Mouse (Mus musculus) retina, postnatal 7 days (tissue): Measurements from ENCODE around the gene Man1c1.

Source experiments
- DNase-seq: peaks from one replicate; pipeline ENCODE4 v3.0.0-alpha.2; 2012; ENCODE audit warnings: low read depth, low spot score

Gene Man1c1

GRCm38 (mm10) chr4:134639325-134639724 lies 64.8 kb downstream of the Man1c1 start:
- no peak for DNase-seq

GRCm38 (mm10) chr4:134638111-134638550 lies 66.0 kb downstream of the Man1c1 start:
- DNase-seq = no peak

GRCm38 (mm10) chr4:134636406-134636805 lies 67.7 kb downstream of the Man1c1 start:
- no peak for DNase-seq

GRCm38 (mm10) chr4:134634001-134634400 lies 70.1 kb downstream of the Man1c1 start:
- DNase-seq = no peak

GRCm38 (mm10) chr4:134632131-134632711 lies 71.9 kb downstream of the Man1c1 start:
- no peak for DNase-seq

- no peak for DNase-seq
Measured at GRCm38 (mm10) chr4:134631471-134632130, 72.5 kb downstream of the Man1c1 start.

GRCm38 (mm10) chr4:134628575-134629384 lies 75.3 kb downstream of the Man1c1 start:
- DNase-seq = no peak

GRCm38 (mm10) chr4:134628058-134628457 lies 76.0 kb downstream of the Man1c1 start:
- DNase-seq = no peak

GRCm38 (mm10) chr4:134626883-134627282 lies 77.2 kb downstream of the Man1c1 start:
- DNase-seq = no peak

- DNase-seq = no peak
Measured at GRCm38 (mm10) chr4:134626350-134626749, 77.7 kb downstream of the Man1c1 start.

GRCm38 (mm10) chr4:134624109-134624862 lies 79.8 kb downstream of the Man1c1 start:
- DNase-seq = no peak

GRCm38 (mm10) chr4:134621695-134622094 lies 82.4 kb downstream of the Man1c1 start:
- no peak for DNase-seq

- DNase-seq = no peak
Measured at GRCm38 (mm10) chr4:134620246-134620645, 83.8 kb downstream of the Man1c1 start.

- no peak for DNase-seq
Measured at GRCm38 (mm10) chr4:134619489-134619870, 84.6 kb downstream of the Man1c1 start.

GRCm38 (mm10) chr4:134618810-134619488 lies 85.1 kb downstream of the Man1c1 start:
- DNase-seq = no peak

- no peak for DNase-seq
Measured at GRCm38 (mm10) chr4:134617779-134618178, 86.3 kb downstream of the Man1c1 start.

- DNase-seq = no peak
Measured at GRCm38 (mm10) chr4:134615929-134616625, 88.0 kb downstream of the Man1c1 start.

- DNase-seq = no peak
Measured at GRCm38 (mm10) chr4:134612070-134612667, 91.9 kb downstream of the Man1c1 start.

GRCm38 (mm10) chr4:134610616-134611015 lies 93.5 kb downstream of the Man1c1 start:
- DNase-seq = no peak

- no peak for DNase-seq
Measured at GRCm38 (mm10) chr4:134607679-134608078, 96.4 kb downstream of the Man1c1 start.
